Mouse (Mus musculus): ENCODE data around the gene Gm5127.

The Gm5127 gene

GRCm38 (mm10) chrX:106582886-106583285, at the start of gene Gm5127:
Gm5127 (plus strand) TSS chrX:106583186.
- in situ Hi-C loops (cut with MboI, MseI): no loop called here

GRCm38 (mm10) chrX:106536359-106536758, 46.6 kb upstream of the Gm5127 start:
- in situ Hi-C loops (cut with MboI, MseI): no loop called here

- in situ Hi-C loops (cut with MboI, MseI): no loop called here
These were observed 27.5 kb upstream of the Gm5127 start for GRCm38 (mm10) chrX:106555457-106555856.

GRCm38 (mm10) chrX:106578966-106579365, 4.0 kb upstream of the Gm5127 start:
- in situ Hi-C loops (cut with MboI, MseI): no loop called here

- in situ Hi-C loops (cut with MboI, MseI): no loop called here
These were observed 2.6 kb upstream of the Gm5127 start for GRCm38 (mm10) chrX:106580410-106580809.

- in situ Hi-C loops (cut with MboI, MseI): no loop called here
These were observed 789 bp upstream of the Gm5127 start for GRCm38 (mm10) chrX:106582197-106582596.

GRCm38 (mm10) chrX:106593914-106594313, 10.9 kb downstream of the Gm5127 start:
- in situ Hi-C loops (cut with MboI, MseI): no loop called here

- in situ Hi-C loops (cut with MboI, MseI): no loop called here
These were observed 12.9 kb downstream of the Gm5127 start for GRCm38 (mm10) chrX:106595904-106596303.

- in situ Hi-C loops (cut with MboI, MseI): no loop called here
These were observed 19.7 kb downstream of the Gm5127 start for GRCm38 (mm10) chrX:106602574-106603258.

GRCm38 (mm10) chrX:106603386-106603785, 20.4 kb downstream of the Gm5127 start, which contains the start of gene Cysltr1:
Cysltr1 (minus strand) TSS chrX:106603679.
- in situ Hi-C loops (cut with MboI, MseI): no loop called here

- in situ Hi-C loops (cut with MboI, MseI): no loop called here
These were observed 39.5 kb downstream of the Gm5127 start for GRCm38 (mm10) chrX:106622512-106622911.

GRCm38 (mm10) chrX:106623667-106624066, 40.7 kb downstream of the Gm5127 start:
- in situ Hi-C loops (cut with MboI, MseI): no loop called here

GRCm38 (mm10) chrX:106628514-106628913, 45.5 kb downstream of the Gm5127 start:
- in situ Hi-C loops (cut with MboI, MseI): no loop called here

- in situ Hi-C loops (cut with MboI, MseI): no loop called here
These were observed 50.6 kb downstream of the Gm5127 start for GRCm38 (mm10) chrX:106633543-106633942.

- in situ Hi-C loops (cut with MboI, MseI): no loop called here
These were observed 52.0 kb downstream of the Gm5127 start for GRCm38 (mm10) chrX:106634799-106635541.

- in situ Hi-C loops (cut with MboI, MseI): no loop called here
These were observed 79.1 kb downstream of the Gm5127 start for GRCm38 (mm10) chrX:106662101-106662500.

- in situ Hi-C loops (cut with MboI, MseI): no loop called here
These were observed 121.6 kb downstream of the Gm5127 start for GRCm38 (mm10) chrX:106704590-106704989.

GRCm38 (mm10) chrX:106717160-106717559, 134.2 kb downstream of the Gm5127 start:
- in situ Hi-C loops (cut with MboI, MseI): no loop called here

GRCm38 (mm10) chrX:106742241-106742640, 159.3 kb downstream of the Gm5127 start:
- in situ Hi-C loops (cut with MboI, MseI): no loop called here

- in situ Hi-C loops (cut with MboI, MseI): loop anchor here (25.0 kb wide), 1 partner anchor 518 kb away; no protein-coding TSS in a partner anchor
These were observed 172.3 kb downstream of the Gm5127 start for GRCm38 (mm10) chrX:106755272-106755671.

Data from T-helper 2 cell (primary cell).